Mouse (Mus musculus) cerebellum, adult 2 months (tissue): ENCODE results near the gene Ino80b.

ENCODE experiments used
- CTCF ChIP-seq: fragments of 200-500 bp; IDR thresholded peaks from 2 replicates; pipeline ENCODE4 v1.5.1; 2011; ENCODE audit warnings: low read depth, mild to moderate bottlenecking, control low read depth, low read length, moderate library complexity, borderline replicate concordance; ENCODE audit not compliant: insufficient read depth
- POLR2A ChIP-seq: fragments of 200-500 bp; IDR thresholded peaks from 2 replicates; pipeline ENCODE4 v1.6.1; 2011; ENCODE audit warnings: low read length, control low read depth, borderline replicate concordance; ENCODE audit not compliant: insufficient read depth

DNA sequence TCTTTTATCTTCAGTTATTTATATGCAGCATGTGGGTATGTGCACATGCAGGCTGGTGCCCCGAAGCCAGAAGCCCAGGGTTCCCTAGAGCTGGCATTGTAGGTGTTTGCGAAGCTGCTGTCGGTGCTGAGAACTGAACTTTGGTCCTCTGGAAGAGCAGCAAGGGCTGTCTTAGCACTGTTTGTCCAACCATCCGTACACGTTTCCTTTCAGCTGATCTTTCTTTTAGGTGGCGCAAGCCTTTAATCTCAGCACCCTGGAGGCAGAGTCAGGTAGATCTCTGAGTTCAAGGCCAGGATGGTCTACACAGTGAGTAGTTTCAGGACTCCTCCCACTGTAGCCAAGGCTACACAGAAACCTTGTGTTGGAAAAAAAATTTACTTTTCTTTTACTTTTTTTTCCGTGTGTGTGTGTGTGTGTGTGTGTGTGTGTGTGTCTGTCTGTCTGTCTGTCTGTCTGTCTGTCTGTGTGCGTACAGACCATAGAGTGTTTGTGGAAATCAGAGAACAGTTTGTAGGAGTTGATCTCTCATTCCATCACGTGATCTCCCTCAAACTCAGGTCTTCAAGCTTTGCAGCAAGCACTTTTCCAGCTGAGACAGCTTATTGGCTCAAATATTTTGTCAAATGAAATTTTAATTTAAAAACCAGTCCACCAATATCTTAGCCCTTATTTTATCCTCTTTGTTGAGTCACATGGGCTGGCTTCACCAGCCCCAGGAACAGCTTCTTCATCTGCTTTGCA lies 7.1 kb upstream of the Ino80b start:
- TF ChIP-seq CTCF (no peak), POLR2A (no peak)
